Comparison of ENCODE assay signal across 8 mouse cellular contexts in genomic region chr1:133134071-133134470, GRCm38 (mm10). TPM values are rescaled to one million over a fixed set of nuclear protein-coding genes. Genes with fewer than 3 reads are reported as not detected.
DNase-seq lines count a peak whose midpoint lies in the region; ATAC-seq lines count a peak whose summit lies in the region.

No protein-coding gene starts in this region.

- H3K9me3 ChIP-seq in hindbrain, embryonic 14.5 days (ENCODE audit: control insufficient read depth, low read length) = no peaks in the 10 kb centered on the region
- no peaks in the 10 kb centered on the region for H3K9me3 ChIP-seq in liver, embryonic 12.5 days (replicated peaks)

- H3K36me3 ChIP-seq in hindbrain, embryonic 14.5 days (replicated peaks; ENCODE audit: control insufficient read depth, insufficient read depth) = peaks cover 45% of the 10 kb centered on the region
- H3K36me3 ChIP-seq in liver, embryonic 12.5 days = peaks cover 72% of the 10 kb centered on the region

- peak overlapping the region; percentile 95 for H3K4me2 ChIP-seq in hindbrain, embryonic 14.5 days (replicated peaks)
- peak overlapping the region; percentile 81 for H3K4me2 ChIP-seq in liver, embryonic 12.5 days

- H3K27ac ChIP-seq in hindbrain, embryonic 14.5 days = no peak overlapping the region
- peak overlapping the region; percentile 99 for H3K27ac ChIP-seq in liver, embryonic 12.5 days

- no peaks in the 10 kb centered on the region for H3K27me3 ChIP-seq in hindbrain, embryonic 14.5 days (ENCODE audit: control insufficient read depth, insufficient read depth, low read length)
- H3K27me3 ChIP-seq in liver, embryonic 12.5 days (replicated peaks) = no peaks in the 10 kb centered on the region

- peak overlapping the region; percentile 71 for H3K4me3 ChIP-seq in hindbrain, embryonic 14.5 days (replicated peaks; ENCODE audit: low read length)
- H3K4me3 ChIP-seq in liver, embryonic 12.5 days = peak overlapping the region; percentile 100

- DNase-seq in adrenal gland, postnatal 14 days = peak; percentile 37
- no peak for DNase-seq in adrenal gland, postnatal 4 days (ENCODE audit: low spot score in 2 of 2)
- DNase-seq in brain, adult 2 months (ENCODE audit: low read depth, low spot score) = peak; percentile 31
- no peak for DNase-seq in hindbrain, embryonic 14.5 days (ENCODE audit: low spot score)
- no peak for DNase-seq in left cerebral cortex, adult 8-10 months (ENCODE audit: low spot score in 2 of 2)
- DNase-seq in gastrocnemius, postnatal 10 days = no peak
- DNase-seq in right cerebral cortex, postnatal 14 days = no peak

- 21% methylated on average over 4 of the region's 4 CpGs for WGBS in hindbrain, embryonic 14.5 days
- 6% methylated on average over 4 of the region's 4 CpGs for WGBS in liver, embryonic 12.5 days (ENCODE audit: insufficient replicate concordance)

- peaks cover 54% of the 10 kb centered on the region for H3K4me1 ChIP-seq in hindbrain, embryonic 14.5 days (replicated peaks; ENCODE audit: control insufficient read depth, insufficient read depth, low read length)
- H3K4me1 ChIP-seq in liver, embryonic 12.5 days = peaks cover 50% of the 10 kb centered on the region

- ATAC-seq in hindbrain, embryonic 14.5 days (ENCODE audit: low FRiP score) = no peak
- no peak for ATAC-seq in liver, embryonic 12.5 days

- H3K9ac ChIP-seq in hindbrain, embryonic 14.5 days = peak overlapping the region; percentile 90
- H3K9ac ChIP-seq in liver, embryonic 12.5 days = peak overlapping the region; percentile 99

RNA-seq across cellular contexts. Expression of gene Ppp1r15b, which starts 3.1 kb away (rescaled TPM):
- total RNA-seq in adrenal gland, postnatal 14 days (2021) = 84.9 and 95.0 TPM in 2 replicates
- total RNA-seq in adrenal gland, postnatal 4 days (2021) = 10 to 100 TPM; 71.6 to 75.0 TPM
- polyA plus RNA-seq in hindbrain, embryonic 14.5 days (2014; fragmentation: Nextera tagmentation; extraction: Ambion mirVana) = 29.6 and 36.0 TPM in 2 replicates
- 60.8 and 63.8 TPM in 2 replicates for polyA plus RNA-seq in liver, embryonic 12.5 days (2016; fragmentation: Nextera tagmentation; extraction: Ambion mirVana)
- 10 to 100 TPM; 41.0 to 43.6 (median 42.0) TPM for total RNA-seq in left cerebral cortex, adult 8-10 months (2022)
- total RNA-seq in gastrocnemius, postnatal 10 days (2021) = 10 to 100 TPM; 28.6 to 36.3 TPM

RNA-seq across cellular contexts. Expression of gene Plekha6, which starts 29.9 kb away (rescaled TPM):
- 15.4 and 21.6 TPM in 2 replicates for total RNA-seq in adrenal gland, postnatal 14 days (2021)
- total RNA-seq in adrenal gland, postnatal 4 days (2021) = 10 to 100 TPM; 22.2 to 32.7 TPM
- polyA plus RNA-seq in hindbrain, embryonic 14.5 days (2014; fragmentation: Nextera tagmentation; extraction: Ambion mirVana) = 21.4 and 22.2 TPM in 2 replicates
- 2.1 and 2.2 TPM in 2 replicates for polyA plus RNA-seq in liver, embryonic 12.5 days (2016; fragmentation: Nextera tagmentation; extraction: Ambion mirVana)
- total RNA-seq in left cerebral cortex, adult 8-10 months (2022) = 10 to 100 TPM; 83.6 to 89.6 (median 88.4) TPM
- 10 to 100 TPM; 17.2 to 23.3 TPM for total RNA-seq in gastrocnemius, postnatal 10 days (2021)

Comparison
In these comparisons a context has a peak if more than half of its experiments do, and no peak if none do; other contexts are left out.
1. DNase-seq: peak in adrenal gland, postnatal 14 days (single experiment) and brain, adult 2 months (single experiment); none in adrenal gland, postnatal 4 days (0 of 2), hindbrain, embryonic 14.5 days (single experiment), left cerebral cortex, adult 8-10 months (0 of 2), gastrocnemius, postnatal 10 days (single experiment) and right cerebral cortex, postnatal 14 days (single experiment).